Mouse (Mus musculus) hindbrain, embryonic 16.5 days (tissue): ENCODE measurements at regions not wholly inside any gene's neighbourhood (a gene's known extent, or its start where the extent isn't known, plus 50 kb on each side); places are given as distances from the start of the nearest gene placed in this dataset.

Experiments
- ATAC-seq: fragments of 200-750 bp; cut with Nextera tagmentation; 2 replicates; pipeline ENCODE4 v1.8.0; 2017; ENCODE audit warnings: moderate TSS enrichment, moderate library complexity
- H3K27ac ChIP-seq: fragments of 300-500 bp; sonication (generic); 2 replicates; pipeline ENCODE4 v1.5.1; 2014; ENCODE audit warnings: low read depth, mild to moderate bottlenecking, control low read depth, low read length, moderate library complexity
- H3K27me3 ChIP-seq: fragments of 300-500 bp; sonication (generic); replicated peaks from 2 replicates; pipeline ENCODE4 v1.6.1; 2014; ENCODE audit warnings: low read length; ENCODE audit not compliant: control insufficient read depth, insufficient read depth
- H3K36me3 ChIP-seq: fragments of 300-500 bp; sonication (generic); 2 replicates; pipeline ENCODE4 v1.6.1; 2014; ENCODE audit warnings: mild to moderate bottlenecking, low read length, moderate library complexity, mixed read lengths; ENCODE audit not compliant: control insufficient read depth, insufficient read depth
- H3K4me1 ChIP-seq: fragments of 300-500 bp; sonication (generic); 2 replicates; pipeline ENCODE4 v1.6.1; 2014; ENCODE audit warnings: low read depth, low read length; ENCODE audit not compliant: control insufficient read depth, insufficient read depth
- H3K4me2 ChIP-seq: fragments of 300-500 bp; sonication (generic); 2 replicates; pipeline ENCODE4 v1.6.1; 2014; ENCODE audit warnings: mild to moderate bottlenecking, low read length, control low read depth, moderate library complexity
- H3K4me3 ChIP-seq: fragments of 300-500 bp; sonication (generic); 2 replicates; pipeline ENCODE4 v1.5.1; 2014; ENCODE audit warnings: mild to moderate bottlenecking, low read length, control low read depth, moderate library complexity
- H3K9ac ChIP-seq: fragments of 300-500 bp; sonication (generic); 2 replicates; pipeline ENCODE4 v1.6.1; 2014; ENCODE audit warnings: low read depth, mild to moderate bottlenecking, control low read depth, low read length, moderate library complexity
- H3K9me3 ChIP-seq: fragments of 300-500 bp; sonication (generic); 2 replicates; pipeline ENCODE4 v1.6.1; 2014; ENCODE audit warnings: mild to moderate bottlenecking, low read length, moderate library complexity; ENCODE audit not compliant: control insufficient read depth
- WGBS: fragments of 180-500 bp; shearing (Covaris S2); extraction: QIAGEN DNeasy Blood & Tissue Kit; methylation state at CpG from one replicate; pipeline ENCODE4 v1.1.7; 2014; 5-methylcytosine and 5-hydroxymethylcytosine counted together

GRCm38 (mm10) chr4:62823555-62824250 lies 141.7 kb upstream of the Zfp618 start:
- no peaks in the 10 kb centered on the region for H3K27me3 ChIP-seq
- H3K9me3 ChIP-seq = no peaks in the 10 kb centered on the region
- WGBS = 34% methylated on average over 9 of the region's 9 CpGs
- no peak overlapping the region for H3K4me2 ChIP-seq
- peaks cover 10% of the 10 kb centered on the region for H3K4me1 ChIP-seq
- no peak overlapping the region for H3K27ac ChIP-seq
- H3K4me3 ChIP-seq = no peak overlapping the region
- H3K9ac ChIP-seq = no peak overlapping the region
- ATAC-seq = peak; percentile 22; the same call in 1 of the 2 replicates
- no peaks in the 10 kb centered on the region for H3K36me3 ChIP-seq

GRCm38 (mm10) chr4:62824581-62824980 lies 140.8 kb upstream of the Zfp618 start:
- Histone ChIP-seq H3K4me1 (peaks cover 10% of the 10 kb centered on the region), H3K9ac (no peak overlapping the region), H3K36me3 (no peaks in the 10 kb centered on the region), H3K4me3 (no peak overlapping the region), H3K27me3 (no peaks in the 10 kb centered on the region), H3K9me3 (no peaks in the 10 kb centered on the region), H3K27ac (no peak overlapping the region), H3K4me2 (no peak overlapping the region)
- WGBS = 42% methylated on average over 10 of the region's 10 CpGs
- ATAC-seq = 0 out of 2 replicates have a peak, but pooled peaks have one; percentile 40

- Histone ChIP-seq H3K9me3 (no peaks in the 10 kb centered on the region), H3K4me3 (no peak overlapping the region), H3K36me3 (no peaks in the 10 kb centered on the region), H3K4me1 (peaks cover 10% of the 10 kb centered on the region), H3K27ac (no peak overlapping the region), H3K9ac (no peak overlapping the region), H3K27me3 (no peaks in the 10 kb centered on the region), H3K4me2 (no peak overlapping the region)
- no peak; the same call in 1 of the 2 replicates for ATAC-seq
- 67% methylated on average over 5 of the region's 5 CpGs for WGBS
Observed at GRCm38 (mm10) chr4:62825256-62825655, 140.1 kb upstream of the Zfp618 start.

GRCm38 (mm10) chr4:62828963-62829362 lies 136.4 kb upstream of the Zfp618 start:
- WGBS = 45% methylated on average over 7 of the region's 7 CpGs
- Histone ChIP-seq H3K27ac (no peak overlapping the region), H3K9ac (no peak overlapping the region), H3K9me3 (no peaks in the 10 kb centered on the region), H3K4me3 (no peak overlapping the region), H3K27me3 (no peaks in the 10 kb centered on the region), H3K4me2 (no peak overlapping the region), H3K4me1 (peaks cover 4% of the 10 kb centered on the region), H3K36me3 (no peaks in the 10 kb centered on the region)
- ATAC-seq = no peak

DNA sequence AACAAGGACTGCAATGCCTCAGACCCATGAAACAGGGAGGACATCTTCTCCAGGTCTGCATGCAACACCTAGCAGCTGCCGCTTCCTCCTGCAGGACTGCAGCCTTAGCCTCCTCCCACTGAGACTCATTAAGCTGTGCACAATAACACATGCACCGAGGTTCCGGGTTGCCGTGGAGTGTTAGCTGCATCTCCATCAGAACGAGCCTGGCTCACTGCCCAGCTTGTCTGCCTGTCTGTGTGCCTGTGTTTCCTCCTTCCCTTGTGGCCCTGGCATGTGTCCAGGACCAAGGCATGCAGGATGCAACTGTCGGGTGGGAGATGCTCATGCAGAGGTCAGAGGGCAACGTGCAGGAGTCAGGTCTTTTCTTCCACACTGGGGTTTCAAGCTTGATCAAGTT lies 131.4 kb upstream of the Zfp618 start:
- Histone ChIP-seq H3K27ac (no peak overlapping the region), H3K27me3 (no peaks in the 10 kb centered on the region; the same call in 1 of the 2 replicates), H3K9me3 (no peaks in the 10 kb centered on the region), H3K9ac (0 out of 2 replicates have a peak overlapping the region, but pooled peaks have one; percentile 13), H3K4me2 (no peak overlapping the region; the same call in 1 of the 2 replicates), H3K4me3 (no peak overlapping the region), H3K36me3 (no peaks in the 10 kb centered on the region), H3K4me1 (peaks cover 5% of the 10 kb centered on the region)
- WGBS = 10% methylated on average over 7 of the region's 7 CpGs
- peak; percentile 82 for ATAC-seq

DNA sequence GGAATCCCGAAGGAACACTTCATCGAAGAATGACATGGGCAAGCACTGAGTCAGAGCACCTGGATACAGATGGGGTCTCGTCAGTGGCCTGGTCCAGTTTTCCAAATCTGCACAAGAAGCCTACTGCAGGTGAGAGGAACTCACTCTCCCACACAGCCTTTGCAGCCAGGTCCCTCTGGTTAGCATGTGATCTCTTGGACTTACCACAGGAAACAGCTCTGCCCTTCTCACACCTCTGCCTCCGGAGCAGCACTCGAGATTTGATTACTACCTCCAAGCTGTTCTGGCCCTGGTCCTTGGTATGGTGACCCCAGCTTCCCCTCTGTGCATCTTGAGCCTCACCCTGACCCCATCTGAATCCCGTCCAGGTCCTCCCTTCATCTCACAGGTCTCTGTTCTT lies 128.5 kb upstream of the Zfp618 start:
- Histone ChIP-seq H3K4me2 (no peak overlapping the region), H3K4me1 (peaks cover 5% of the 10 kb centered on the region), H3K9ac (no peak overlapping the region), H3K27me3 (no peaks in the 10 kb centered on the region; the same call in 1 of the 2 replicates), H3K36me3 (no peaks in the 10 kb centered on the region), H3K9me3 (no peaks in the 10 kb centered on the region), H3K27ac (no peak overlapping the region), H3K4me3 (no peak overlapping the region)
- WGBS = 74% methylated on average over 6 of the region's 6 CpGs
- ATAC-seq = no peak

DNA sequence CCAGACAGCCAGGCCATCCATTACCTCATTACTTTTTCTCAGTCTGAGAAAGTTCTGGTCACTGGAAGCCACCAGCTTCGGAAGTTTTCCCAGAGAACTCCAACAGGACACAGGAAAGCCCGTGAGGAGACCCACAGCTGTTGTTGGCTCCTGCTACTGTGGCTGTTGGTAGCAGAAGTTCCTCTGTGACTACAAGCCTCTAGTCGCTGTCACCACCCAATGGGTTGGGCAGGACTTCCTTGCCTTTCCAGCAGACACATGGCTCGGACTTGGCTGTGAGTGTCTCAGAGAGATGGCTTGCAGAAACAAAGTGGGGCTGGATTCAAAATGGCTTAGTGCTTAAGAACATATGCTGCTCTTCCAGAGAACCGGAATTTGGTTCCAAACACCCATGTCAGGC lies 114.8 kb upstream of the Zfp618 start:
- H3K9me3 ChIP-seq = no peaks in the 10 kb centered on the region
- no peak overlapping the region for H3K27ac ChIP-seq
- no peaks in the 10 kb centered on the region for H3K27me3 ChIP-seq
- no peaks in the 10 kb centered on the region for H3K4me1 ChIP-seq
- no peaks in the 10 kb centered on the region for H3K36me3 ChIP-seq
- ATAC-seq = no peak
- H3K9ac ChIP-seq = no peak overlapping the region
- no peak overlapping the region for H3K4me3 ChIP-seq
- H3K4me2 ChIP-seq = no peak overlapping the region
- WGBS = 81% methylated on average over 5 of the region's 5 CpGs

DNA sequence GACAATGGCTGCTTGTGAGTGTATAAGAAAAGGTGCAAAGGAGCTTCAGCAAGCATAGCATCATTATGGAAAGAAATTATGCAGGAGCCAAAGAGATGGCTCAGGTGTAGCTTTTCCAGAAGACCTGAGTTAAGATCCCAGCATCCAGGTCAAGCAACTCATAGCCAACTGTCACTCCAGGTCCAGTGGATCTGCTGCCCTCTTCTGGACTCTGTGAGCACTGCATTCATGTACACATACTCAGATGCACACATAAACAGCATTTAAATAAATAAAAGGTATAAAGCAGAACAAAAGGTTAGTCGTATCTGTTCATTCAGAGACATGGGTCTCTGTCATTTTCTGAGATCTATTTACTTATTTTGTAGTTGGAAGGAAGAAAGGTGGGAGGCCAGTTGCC lies 112.0 kb upstream of the Zfp618 start:
- H3K36me3 ChIP-seq = no peaks in the 10 kb centered on the region
- ATAC-seq = no peak
- no peak overlapping the region for H3K27ac ChIP-seq
- no peaks in the 10 kb centered on the region for H3K4me1 ChIP-seq
- H3K4me2 ChIP-seq = no peak overlapping the region
- 91% methylated on average over 1 of the region's 1 CpGs for WGBS
- no peak overlapping the region for H3K4me3 ChIP-seq
- H3K9me3 ChIP-seq = no peaks in the 10 kb centered on the region
- H3K9ac ChIP-seq = no peak overlapping the region
- no peaks in the 10 kb centered on the region for H3K27me3 ChIP-seq

DNA sequence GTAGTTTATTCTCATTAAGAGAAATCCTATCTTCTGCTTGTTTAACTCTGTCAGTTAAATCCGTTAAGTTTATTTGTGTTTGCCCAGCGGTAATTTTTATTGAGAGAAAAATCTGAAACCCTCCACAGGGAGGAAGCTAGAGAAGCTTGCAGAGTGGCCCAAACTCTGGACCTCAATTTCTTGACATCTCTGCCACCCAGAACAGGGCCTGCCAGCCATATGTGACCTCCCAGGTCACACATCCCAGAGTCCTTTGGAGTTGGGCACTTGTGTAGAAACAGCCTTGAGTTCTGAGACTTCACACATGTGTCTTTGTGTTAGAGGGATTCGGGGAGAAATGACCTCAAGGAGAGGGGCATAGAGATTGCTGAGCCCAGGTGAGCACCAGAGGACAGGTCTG lies 109.0 kb upstream of the Zfp618 start:
- Histone ChIP-seq H3K4me1 (no peaks in the 10 kb centered on the region), H3K36me3 (no peaks in the 10 kb centered on the region), H3K9ac (no peak overlapping the region), H3K4me3 (no peak overlapping the region), H3K9me3 (no peaks in the 10 kb centered on the region), H3K4me2 (no peak overlapping the region), H3K27ac (no peak overlapping the region), H3K27me3 (no peaks in the 10 kb centered on the region)
- WGBS = 79% methylated on average over 3 of the region's 3 CpGs
- ATAC-seq = no peak
